Mouse (Mus musculus) heart, embryonic 15.5 days (tissue): ENCODE measurements around the gene Olfr60. TPM values are rescaled to one million over a fixed set of nuclear protein-coding genes. Genes with fewer than 3 reads are reported as not detected.

Experiments used
- ATAC-seq: fragments of 200-750 bp; cut with Nextera tagmentation; replicated peaks from 2 replicates; pipeline ENCODE4 v1.8.0; 2017; ENCODE audit warnings: low read depth, moderate TSS enrichment; ENCODE audit not compliant: insufficient number of reproducible peaks, insufficient read depth, low FRiP score
- H3K27ac ChIP-seq: fragments of 300-500 bp; sonication (generic); 2 replicates; pipeline ENCODE4 v1.5.1; 2015; ENCODE audit warnings: mild to moderate bottlenecking, inconsistent platforms
- H3K27me3 ChIP-seq: fragments of 300-500 bp; sonication (generic); 2 replicates; pipeline ENCODE4 v1.6.1; 2015; ENCODE audit warnings: inconsistent platforms
- H3K36me3 ChIP-seq: fragments of 300-500 bp; sonication (generic); 2 replicates; pipeline ENCODE4 v1.6.1; 2015; ENCODE audit warnings: mild to moderate bottlenecking, inconsistent platforms
- H3K4me1 ChIP-seq: fragments of 300-500 bp; sonication (generic); replicated peaks from 2 replicates; pipeline ENCODE4 v1.6.1; 2015; ENCODE audit warnings: inconsistent platforms
- H3K4me2 ChIP-seq: fragments of 300-500 bp; sonication (generic); 2 replicates; pipeline ENCODE4 v1.6.1; 2015; ENCODE audit warnings: inconsistent platforms, mild to moderate bottlenecking, moderate library complexity
- H3K4me3 ChIP-seq: fragments of 300-500 bp; sonication (generic); 2 replicates; pipeline ENCODE4 v1.5.1; 2015; ENCODE audit warnings: mild to moderate bottlenecking, inconsistent platforms
- H3K9ac ChIP-seq: fragments of 300-500 bp; sonication (generic); 2 replicates; pipeline ENCODE4 v1.6.1; 2015; ENCODE audit warnings: mild to moderate bottlenecking, inconsistent platforms
- H3K9me3 ChIP-seq: fragments of 300-500 bp; sonication (generic); replicated peaks from 2 replicates; pipeline ENCODE4 v1.6.1; 2016; ENCODE audit warnings: inconsistent platforms
- WGBS: fragments of 180-500 bp; shearing (Covaris S2); methylation state at CpG from one replicate; pipeline ENCODE4 v1.1.7; 2015; ENCODE audit warnings: mixed read lengths; 5-methylcytosine and 5-hydroxymethylcytosine counted together
- polyA plus RNA-seq: library from polyadenylated mRNA; unstranded; fragments of >200 nt; fragmentation: Nextera tagmentation; extraction: Ambion mirVana; gene quantifications from 2 replicates; pipeline ENCODE4 v1.2.1, GENCODE M21; 2015

Gene Olfr60
- polyA plus RNA-seq, 1 experiment from 2014 or later: not detected

DNA sequence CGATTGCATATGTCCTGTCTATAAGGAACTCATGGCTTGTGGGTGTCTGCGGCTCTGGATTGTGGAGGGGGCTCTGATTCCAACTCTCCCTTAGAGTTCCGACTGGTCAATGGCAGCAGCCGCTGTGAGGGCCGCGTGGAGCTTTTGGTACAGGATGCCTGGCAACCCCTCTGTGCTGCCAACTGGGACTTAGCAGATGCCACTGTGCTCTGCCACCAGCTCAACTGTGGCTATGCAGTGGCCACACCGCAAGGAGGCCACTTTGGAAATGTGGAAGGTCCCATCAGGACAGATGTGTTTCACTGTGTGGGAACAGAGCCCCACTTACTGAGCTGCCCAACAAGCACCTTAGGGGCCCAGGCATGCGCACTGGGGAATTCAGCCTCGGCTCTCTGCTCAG lies 65.7 kb downstream of the Olfr60 start:
- Histone ChIP-seq H3K4me3 (no peak overlapping the region), H3K4me1 (no peaks in the 10 kb centered on the region), H3K9me3 (no peaks in the 10 kb centered on the region), H3K4me2 (no peak overlapping the region), H3K27me3 (no peaks in the 10 kb centered on the region), H3K27ac (no peak overlapping the region), H3K36me3 (no peaks in the 10 kb centered on the region), H3K9ac (no peak overlapping the region)
- ATAC-seq: no peak
- WGBS: 81% methylated on average over 9 of the region's 9 CpGs

Other genes with a start within 250 kb of the Olfr60 start
- gene Paox, start 245.9 kb downstream of the Olfr60 start, polyA plus RNA-seq: 11.1 and 11.7 TPM in 2 replicates
- gene Echs1, start 245.2 kb downstream of the Olfr60 start, polyA plus RNA-seq: 192 and 217 TPM in 2 replicates
- gene Mtg1, start 224.1 kb downstream of the Olfr60 start, polyA plus RNA-seq: 27.8 and 33.4 TPM in 2 replicates
- 0.05 and 0.36 TPM in 2 replicates for gene Sprn, start 206.8 kb downstream of the Olfr60 start, polyA plus RNA-seq
- not detected in 2 replicates for gene Olfr522, start 196.9 kb downstream of the Olfr60 start, polyA plus RNA-seq
- not detected in 2 replicates for gene Olfr523, start 188.5 kb downstream of the Olfr60 start, polyA plus RNA-seq
- 0.06 and 0.42 TPM in 2 replicates for gene Olfr524, start 155.7 kb downstream of the Olfr60 start, polyA plus RNA-seq
- 0.87 and 8.2 TPM in 2 replicates for gene Cd163l1, start 143.4 kb downstream of the Olfr60 start, polyA plus RNA-seq
- gene 5830411N06Rik, start 114.4 kb downstream of the Olfr60 start, polyA plus RNA-seq: 0.04 and 0.52 TPM in 2 replicates
- gene Olfr525, start 40.8 kb downstream of the Olfr60 start, polyA plus RNA-seq: not detected in 2 replicates
- gene Olfr527, start 27.7 kb downstream of the Olfr60 start, polyA plus RNA-seq: not detected in 2 replicates
- gene Olfr530, start 14.7 kb upstream of the Olfr60 start, polyA plus RNA-seq: not detected in 2 replicates
- not detected in 2 replicates for gene Olfr531, start 41.2 kb upstream of the Olfr60 start, polyA plus RNA-seq
- not detected in 2 replicates for gene Olfr532, start 60.0 kb upstream of the Olfr60 start, polyA plus RNA-seq
- not detected in 2 replicates for gene Olfr533, start 101.7 kb upstream of the Olfr60 start, polyA plus RNA-seq
- not detected in 2 replicates for gene Olfr535, start 122.5 kb upstream of the Olfr60 start, polyA plus RNA-seq
- gene Olfr536, start 145.7 kb upstream of the Olfr60 start, polyA plus RNA-seq: not detected in 2 replicates
- not detected in 2 replicates for gene Olfr538, start 206.2 kb upstream of the Olfr60 start, polyA plus RNA-seq
- not detected in 2 replicates for gene Olfr46, start 239.6 kb upstream of the Olfr60 start, polyA plus RNA-seq